Mouse (Mus musculus) C2C12 (cell line): ENCODE measurements around the gene Plcg2.

ENCODE experiments used
- CTCF ChIP-seq: IDR thresholded peaks from one replicate; pipeline ENCODE4 v1.5.1; 2011; ENCODE audit not compliant: control insufficient read depth, insufficient read depth, insufficient read length
- USF1 ChIP-seq: IDR thresholded peaks from one replicate; pipeline ENCODE4 v1.6.1; 2011; ENCODE audit warnings: low read depth, mild to moderate bottlenecking, control low read depth, moderate library complexity

GRCm38 (mm10) chr8:117529177-117529576 lies 31.1 kb downstream of the Plcg2 start:
- TF ChIP-seq CTCF (no peak), USF1 (no peak)
